Mouse (Mus musculus) hindbrain, embryonic 16.5 days (tissue): ENCODE data around the gene T2. TPM values are rescaled to one million over a fixed set of nuclear protein-coding genes. Genes with fewer than 3 reads are reported as not detected.

ENCODE experiments used
- polyA plus RNA-seq: library from polyadenylated mRNA; unstranded; fragments of >200 nt; fragmentation: Nextera tagmentation; extraction: Ambion mirVana; gene quantifications from 2 replicates; pipeline ENCODE4 v1.2.1, GENCODE M21; 2015

Gene T2
- polyA plus RNA-seq, 1 experiment from 2014 or later: 0.99 TPM

Other genes with a start within 250 kb of the T2 start
- 0.50 TPM in 1 of 2 replicates, not detected in the other for gene Gm49673, start 208.2 kb upstream of the T2 start, polyA plus RNA-seq
- gene Rnaset2a, start 207.9 kb upstream of the T2 start, polyA plus RNA-seq: 18.2 and 19.4 TPM in 2 replicates
- 31.4 and 32.0 TPM in 2 replicates for gene Fgfr1op, start 190.5 kb upstream of the T2 start, polyA plus RNA-seq
- not detected in 2 replicates for gene Ccr6, start 119.9 kb upstream of the T2 start, polyA plus RNA-seq
- 389 and 473 TPM in 2 replicates for gene Mpc1, start 73.1 kb upstream of the T2 start, polyA plus RNA-seq
- gene Sft2d1, start 44.9 kb upstream of the T2 start, polyA plus RNA-seq: 172 and 184 TPM in 2 replicates
- 16.4 and 16.9 TPM in 2 replicates for gene Prr18, start 18.5 kb upstream of the T2 start, polyA plus RNA-seq
- gene T, start 78.4 kb downstream of the T2 start, polyA plus RNA-seq: 0.25 and 0.35 TPM in 2 replicates
- gene Pde10a, start 169.4 kb downstream of the T2 start, polyA plus RNA-seq: 10.7 and 11.3 TPM in 2 replicates
- gene Gm17087, start 211.0 kb downstream of the T2 start, polyA plus RNA-seq: 0.14 TPM in 1 of 2 replicates, not detected in the other